Mouse (Mus musculus): ENCODE measurements around the gene Gm4131.

DNA sequence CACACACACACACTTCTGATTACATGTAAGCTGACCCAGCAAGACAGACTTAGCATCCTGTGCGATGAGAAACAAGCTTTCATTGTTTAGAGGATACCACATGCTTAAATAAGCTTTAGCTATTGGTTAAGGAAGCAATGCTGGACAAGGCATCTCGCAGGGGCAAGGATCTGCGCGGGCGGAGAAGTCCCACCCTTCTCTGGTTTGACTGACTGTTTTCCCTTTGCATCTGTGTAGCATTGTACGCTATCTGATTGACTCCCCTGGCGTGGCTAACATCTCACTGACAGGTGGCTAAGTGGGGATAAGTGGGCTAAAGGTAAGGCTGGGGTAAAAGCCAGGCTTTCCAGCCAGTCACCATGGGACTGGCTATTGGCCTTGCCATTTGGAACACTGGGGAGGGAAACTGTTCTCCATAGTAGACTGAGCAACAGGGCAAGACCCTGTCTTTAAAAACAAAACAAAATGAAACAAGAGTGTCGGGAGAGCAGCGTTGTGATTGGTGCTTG, 110.4 kb downstream of the Gm4131 start, which contains the start of gene Gucy1b2:
- TF ChIP-seq CTCF (IDR thresholded peaks at IDR 0.05; ENCODE audit: extremely low read depth, insufficient read length, insufficient replicate concordance, low read depth, low read length) (no peak), POLR2A (IDR thresholded peaks at IDR 0.05; ENCODE audit: low read depth, low read length) (no peak)

All from small intestine, adult 2 months (tissue).